Mouse (Mus musculus): ENCODE data around the gene Ppp4r4.
"Not testable (repeated sequence)": the region's sequence is repeated elsewhere in the genome, so short reads cannot be mapped to it uniquely, and the experiment has no call there.

Gene Ppp4r4

GRCm38 (mm10) chr12:103532020-103532648 lies at the start of gene Ppp4r4:
Gene Ppp4r4 (plus strand): TSS chr12:103532283.
- DNase-seq, result peak; percentile 93 to 94

GRCm38 (mm10) chr12:103482781-103483180 lies 49.3 kb upstream of the Ppp4r4 start:
- DNase-seq, result no peak

- not testable (repeated sequence) for DNase-seq
Observed at GRCm38 (mm10) chr12:103484200-103484972, 47.7 kb upstream of the Ppp4r4 start.

- DNase-seq, result no peak
Observed at GRCm38 (mm10) chr12:103486726-103487125, 45.4 kb upstream of the Ppp4r4 start.

GRCm38 (mm10) chr12:103487276-103487675 lies 44.8 kb upstream of the Ppp4r4 start:
- DNase-seq, result no peak

- no peak for DNase-seq
Observed at GRCm38 (mm10) chr12:103487750-103488149, 44.3 kb upstream of the Ppp4r4 start.

- no peak for DNase-seq
Observed at GRCm38 (mm10) chr12:103491091-103491730, 40.9 kb upstream of the Ppp4r4 start.

GRCm38 (mm10) chr12:103492767-103493166 lies 39.3 kb upstream of the Ppp4r4 start:
- peak; percentile 64 to 73 for DNase-seq

GRCm38 (mm10) chr12:103494486-103494885 lies 37.6 kb upstream of the Ppp4r4 start:
- DNase-seq, result peak; percentile 29 to 73

GRCm38 (mm10) chr12:103498768-103499167 lies 33.3 kb upstream of the Ppp4r4 start:
- no peak for DNase-seq

GRCm38 (mm10) chr12:103499261-103499660 lies 32.8 kb upstream of the Ppp4r4 start:
- no peak for DNase-seq

- no peak for DNase-seq
Observed at GRCm38 (mm10) chr12:103503300-103503699, 28.8 kb upstream of the Ppp4r4 start.

- DNase-seq, result no peak
Observed at GRCm38 (mm10) chr12:103504402-103504801, 27.7 kb upstream of the Ppp4r4 start.

- no peak for DNase-seq
Observed at GRCm38 (mm10) chr12:103508346-103508745, 23.7 kb upstream of the Ppp4r4 start.

GRCm38 (mm10) chr12:103509893-103510292 lies 22.2 kb upstream of the Ppp4r4 start:
- DNase-seq, result no peak

- DNase-seq, result no peak
Observed at GRCm38 (mm10) chr12:103511586-103511985, 20.5 kb upstream of the Ppp4r4 start.

GRCm38 (mm10) chr12:103513039-103513438 lies 19.0 kb upstream of the Ppp4r4 start:
- DNase-seq, result no peak

- DNase-seq, result no peak
Observed at GRCm38 (mm10) chr12:103513451-103513871, 18.6 kb upstream of the Ppp4r4 start.

- no peak for DNase-seq
Observed at GRCm38 (mm10) chr12:103514354-103514753, 17.7 kb upstream of the Ppp4r4 start.

- DNase-seq, result no peak
Observed at GRCm38 (mm10) chr12:103515638-103516037, 16.4 kb upstream of the Ppp4r4 start.

GRCm38 (mm10) chr12:103518640-103519039 lies 13.4 kb upstream of the Ppp4r4 start:
- DNase-seq, result no peak

- peak; percentile 12 to 19 for DNase-seq
Observed at GRCm38 (mm10) chr12:103530596-103530995, 1.5 kb upstream of the Ppp4r4 start.

GRCm38 (mm10) chr12:103532649-103533395 lies 739 bp downstream of the Ppp4r4 start:
- DNase-seq, result peak; percentile 7 to 36
